Mouse (Mus musculus) intestine, embryonic 14.5 days (tissue): ENCODE results near the gene Fam180a. TPM values are rescaled to one million over a fixed set of nuclear protein-coding genes. Genes with fewer than 3 reads are reported as not detected.

ENCODE experiments used
- ATAC-seq: fragments of 200-750 bp; cut with Nextera tagmentation; replicated peaks from 2 replicates; pipeline ENCODE4 v1.8.0; 2017; ENCODE audit warnings: low read depth, moderate number of reproducible peaks, moderate TSS enrichment, moderate library complexity; ENCODE audit not compliant: low FRiP score, low TSS enrichment
- DNase-seq: peaks from one replicate; pipeline ENCODE4 v3.0.0-alpha.2; 2018; ENCODE audit warnings: low spot score
- H3K27ac ChIP-seq: fragments of 300-500 bp; sonication (generic); 2 replicates; pipeline ENCODE4 v1.5.1; 2014; ENCODE audit warnings: low read depth, mild to moderate bottlenecking, control low read depth
- H3K27me3 ChIP-seq: fragments of 300-500 bp; sonication (generic); replicated peaks from 2 replicates; pipeline ENCODE4 v1.6.1; 2014; ENCODE audit warnings: low read length, control low read depth; ENCODE audit not compliant: control insufficient read depth, insufficient read depth
- H3K36me3 ChIP-seq: fragments of 300-500 bp; sonication (generic); 2 replicates; pipeline ENCODE4 v1.6.1; 2014; ENCODE audit warnings: low read length, control low read depth; ENCODE audit not compliant: control insufficient read depth, insufficient read depth
- H3K4me1 ChIP-seq: fragments of 300-500 bp; sonication (generic); replicated peaks from 2 replicates; pipeline ENCODE4 v1.6.1; 2014; ENCODE audit warnings: low read length, control low read depth, mixed read lengths; ENCODE audit not compliant: control insufficient read depth, insufficient read depth
- H3K4me2 ChIP-seq: fragments of 300-500 bp; sonication (generic); 2 replicates; pipeline ENCODE4 v1.6.1; 2014; ENCODE audit warnings: low read length
- H3K4me3 ChIP-seq: fragments of 300-500 bp; sonication (generic); 2 replicates; pipeline ENCODE4 v1.5.1; 2014; ENCODE audit warnings: low read depth, low read length, control low read depth, mixed read lengths
- H3K9ac ChIP-seq: fragments of 300-500 bp; sonication (generic); 2 replicates; pipeline ENCODE4 v1.6.1; 2014; ENCODE audit warnings: mild to moderate bottlenecking, low read length
- H3K9me3 ChIP-seq: fragments of 300-500 bp; sonication (generic); 2 replicates; pipeline ENCODE4 v1.6.1; 2016; ENCODE audit warnings: low read length, control low read depth; ENCODE audit not compliant: control insufficient read depth
- WGBS: fragments of 180-500 bp; shearing (Covaris S2); extraction: QIAGEN DNeasy Blood & Tissue Kit; methylation state at CpG from one replicate; pipeline ENCODE4 v1.1.7; 2014; 5-methylcytosine and 5-hydroxymethylcytosine counted together
- polyA plus RNA-seq: library from polyadenylated mRNA; unstranded; fragments of >200 nt; fragmentation: Nextera tagmentation; extraction: Ambion mirVana; gene quantifications from 2 replicates; pipeline ENCODE4 v1.2.1, GENCODE M21; 2014

Fam180a gene
- polyA plus RNA-seq, 1 experiment from 2014 or later = 2.1 TPM

- H3K4me1 ChIP-seq = peaks cover under 1% of the 10 kb centered on the region; the same call in 1 of the 2 replicates
- 39% methylated on average over 6 of the region's 6 CpGs for WGBS
- no peak overlapping the region for H3K4me2 ChIP-seq
- no peak overlapping the region for H3K9ac ChIP-seq
- ATAC-seq (peak; percentile 55; the same call in 1 of the 2 replicates), DNase-seq (no peak)
- H3K9me3 ChIP-seq = no peaks in the 10 kb centered on the region
- no peaks in the 10 kb centered on the region for H3K27me3 ChIP-seq
- no peak overlapping the region for H3K27ac ChIP-seq
- no peak overlapping the region for H3K4me3 ChIP-seq
- no peaks in the 10 kb centered on the region for H3K36me3 ChIP-seq
Measured at GRCm38 (mm10) chr6:35330834-35331233, 4.9 kb upstream of the Fam180a start.

GRCm38 (mm10) chr6:35329956-35330355 lies 4.0 kb upstream of the Fam180a start:
- ATAC-seq = no peak
- H3K36me3 ChIP-seq = no peaks in the 10 kb centered on the region
- H3K4me3 ChIP-seq = no peak overlapping the region
- H3K27me3 ChIP-seq = no peaks in the 10 kb centered on the region
- H3K4me1 ChIP-seq = peaks cover 3% of the 10 kb centered on the region; the same call in 1 of the 2 replicates
- H3K4me2 ChIP-seq = no peak overlapping the region
- H3K9me3 ChIP-seq = no peaks in the 10 kb centered on the region
- no peak overlapping the region for H3K27ac ChIP-seq
- 96% methylated on average over 12 of the region's 12 CpGs for WGBS
- no peak for DNase-seq
- no peak overlapping the region for H3K9ac ChIP-seq

GRCm38 (mm10) chr6:35324306-35324705 lies 1.6 kb downstream of the Fam180a start:
- no peak overlapping the region for H3K9ac ChIP-seq
- no peak overlapping the region for H3K27ac ChIP-seq
- no peaks in the 10 kb centered on the region for H3K27me3 ChIP-seq
- DNase-seq (no peak), ATAC-seq (no peak)
- no peak overlapping the region for H3K4me2 ChIP-seq
- peaks cover 3% of the 10 kb centered on the region; the same call in 1 of the 2 replicates for H3K4me1 ChIP-seq
- no peak overlapping the region for H3K4me3 ChIP-seq
- 72% methylated on average over 9 of the region's 9 CpGs for WGBS
- H3K9me3 ChIP-seq = no peaks in the 10 kb centered on the region
- H3K36me3 ChIP-seq = no peaks in the 10 kb centered on the region

GRCm38 (mm10) chr6:35323046-35323445 lies 2.9 kb downstream of the Fam180a start:
- no peak overlapping the region for H3K9ac ChIP-seq
- no peak overlapping the region for H3K4me2 ChIP-seq
- peaks cover 3% of the 10 kb centered on the region; the same call in 1 of the 2 replicates for H3K4me1 ChIP-seq
- no peak overlapping the region for H3K27ac ChIP-seq
- H3K9me3 ChIP-seq = no peaks in the 10 kb centered on the region
- no peaks in the 10 kb centered on the region for H3K36me3 ChIP-seq
- DNase-seq = no peak
- 95% methylated on average over 1 of the region's 1 CpGs for WGBS
- ATAC-seq = no peak
- no peaks in the 10 kb centered on the region for H3K27me3 ChIP-seq
- no peak overlapping the region for H3K4me3 ChIP-seq

- Histone ChIP-seq H3K4me1 (peaks cover 3% of the 10 kb centered on the region; the same call in 1 of the 2 replicates), H3K9me3 (no peaks in the 10 kb centered on the region), H3K4me2 (no peak overlapping the region), H3K4me3 (no peak overlapping the region), H3K27me3 (no peaks in the 10 kb centered on the region), H3K9ac (no peak overlapping the region), H3K27ac (no peak overlapping the region), H3K36me3 (no peaks in the 10 kb centered on the region)
- DNase-seq = no peak
- ATAC-seq = no peak
- WGBS = 62% methylated on average over 4 of the region's 4 CpGs
Measured at GRCm38 (mm10) chr6:35321105-35321504, 4.8 kb downstream of the Fam180a start.

- no peaks in the 10 kb centered on the region for H3K27me3 ChIP-seq
- DNase-seq (no peak), ATAC-seq (no peak)
- no peak overlapping the region for H3K4me3 ChIP-seq
- WGBS = 80% methylated on average over 6 of the region's 6 CpGs
- no peak overlapping the region for H3K27ac ChIP-seq
- no peak overlapping the region for H3K9ac ChIP-seq
- no peaks in the 10 kb centered on the region for H3K36me3 ChIP-seq
- no peaks in the 10 kb centered on the region for H3K9me3 ChIP-seq
- no peaks in the 10 kb centered on the region for H3K4me1 ChIP-seq
- no peak overlapping the region for H3K4me2 ChIP-seq
Measured at GRCm38 (mm10) chr6:35319850-35320249, 6.1 kb downstream of the Fam180a start.

GRCm38 (mm10) chr6:35313520-35313919 lies 12.4 kb downstream of the Fam180a start:
- ATAC-seq (no peak), DNase-seq (no peak)
- no peak overlapping the region for H3K4me3 ChIP-seq
- H3K27me3 ChIP-seq = no peaks in the 10 kb centered on the region
- no peak overlapping the region for H3K27ac ChIP-seq
- no peaks in the 10 kb centered on the region for H3K4me1 ChIP-seq
- H3K4me2 ChIP-seq = no peak overlapping the region
- no peaks in the 10 kb centered on the region for H3K9me3 ChIP-seq
- 92% methylated on average over 8 of the region's 8 CpGs for WGBS
- no peaks in the 10 kb centered on the region for H3K36me3 ChIP-seq
- no peak overlapping the region for H3K9ac ChIP-seq

GRCm38 (mm10) chr6:35309406-35309805 lies 16.5 kb downstream of the Fam180a start:
- H3K27me3 ChIP-seq = no peaks in the 10 kb centered on the region
- H3K4me3 ChIP-seq = no peak overlapping the region
- ATAC-seq (no peak), DNase-seq (no peak)
- no peaks in the 10 kb centered on the region for H3K9me3 ChIP-seq
- H3K4me2 ChIP-seq = no peak overlapping the region
- H3K4me1 ChIP-seq = no peaks in the 10 kb centered on the region
- H3K36me3 ChIP-seq = no peaks in the 10 kb centered on the region
- 60% methylated on average over 7 of the region's 7 CpGs for whole genome bisulfite sequencing
- H3K9ac ChIP-seq = no peak overlapping the region
- no peak overlapping the region for H3K27ac ChIP-seq

- WGBS = 44% methylated on average over 7 of the region's 7 CpGs
- no peak within 1 kb of the TSS for H3K4me2 ChIP-seq
- no peaks in the 10 kb centered on the region for H3K36me3 ChIP-seq
- H3K9me3 ChIP-seq = no peaks in the 10 kb centered on the region
- H3K9ac ChIP-seq = no peak within 1 kb of the TSS
- DNase-seq (no peak), ATAC-seq (no peak)
- H3K27me3 ChIP-seq = no peaks in the 10 kb centered on the region
- H3K27ac ChIP-seq = no peak within 1 kb of the TSS
- H3K4me1 ChIP-seq = no peaks in the 10 kb centered on the region; the same call in 1 of the 2 replicates
- H3K4me3 ChIP-seq = no peak within 1 kb of the TSS
Measured at GRCm38 (mm10) chr6:35308037-35308436, 17.9 kb downstream of the Fam180a start, which contains the start of gene Slc13a4. TSS of gene Slc13a4 (minus strand) at chr6:35308131.
